In the genomic region with DNA sequence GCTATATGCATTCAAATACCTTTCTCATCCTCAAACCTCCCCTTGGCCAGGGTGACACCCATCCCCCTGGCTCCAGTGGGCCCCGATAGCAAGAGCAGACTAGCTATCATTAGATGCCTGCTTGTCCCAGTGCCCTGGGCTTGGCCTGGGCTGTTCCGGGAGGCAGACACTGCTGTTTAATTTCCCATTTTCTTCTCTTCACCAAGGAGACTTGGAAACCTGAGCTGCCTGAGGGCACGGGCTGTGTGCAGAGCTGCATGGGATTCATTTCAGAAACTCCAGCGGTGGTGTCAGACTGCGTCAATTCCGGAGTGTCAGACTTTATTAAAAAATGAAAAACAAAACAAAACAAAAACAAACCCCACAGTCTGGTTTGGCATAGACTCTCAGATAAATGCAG, we compare ENCODE assay signal across 14 mouse cellular contexts. TPM values are rescaled to one million over a fixed set of nuclear protein-coding genes. Genes with fewer than 3 reads are reported as not detected.
"Had no signal": no experiment of that assay in that cellular context is flagged by ENCODE, and none has a peak within 500 bp of the region (broad histone marks: within the 10 kb centered on the region; RNA-seq: fewer than 3 reads in every experiment).

No protein-coding gene starts in this region.

- H3K9me3 ChIP-seq: limb, embryonic 10.5 days; liver, embryonic 15.5 days; neural tube, embryonic 13.5 days had no signal

- ATAC-seq: intestine, embryonic 16.5 days; lung, postnatal 0 days had no signal

- H3K9ac ChIP-seq: liver, embryonic 15.5 days; neural tube, embryonic 13.5 days had no signal

- H3K4me3 ChIP-seq: limb, embryonic 10.5 days; liver, embryonic 15.5 days; neural tube, embryonic 13.5 days had no signal

- DNase-seq: kidney, adult 8-10 months; kidney, postnatal 10 days; lung, adult 2 months; lung, postnatal 36 days; right cerebral cortex, adult 18-20 months; thymus, postnatal 4 days had no signal

- H3K27ac ChIP-seq: limb, embryonic 10.5 days; liver, embryonic 15.5 days; neural tube, embryonic 13.5 days; stomach, postnatal 0 days had no signal

- H3K4me2 ChIP-seq: liver, embryonic 11.5 days; liver, embryonic 15.5 days; neural tube, embryonic 13.5 days had no signal

- H3K36me3 ChIP-seq: limb, embryonic 10.5 days; liver, embryonic 15.5 days; neural tube, embryonic 13.5 days had no signal

- H3K4me1 ChIP-seq: liver, embryonic 15.5 days had no signal

- H3K27me3 ChIP-seq: liver, embryonic 15.5 days; neural tube, embryonic 13.5 days had no signal

RNA-seq across cellular contexts. Expression of a gene that starts 54.8 kb away (rescaled TPM):
- total RNA-seq: megakaryocyte progenitor cell, adult 5-6 weeks had no signal
